Comparison of ENCODE assay signal across 9 mouse cellular contexts in the genomic region with DNA sequence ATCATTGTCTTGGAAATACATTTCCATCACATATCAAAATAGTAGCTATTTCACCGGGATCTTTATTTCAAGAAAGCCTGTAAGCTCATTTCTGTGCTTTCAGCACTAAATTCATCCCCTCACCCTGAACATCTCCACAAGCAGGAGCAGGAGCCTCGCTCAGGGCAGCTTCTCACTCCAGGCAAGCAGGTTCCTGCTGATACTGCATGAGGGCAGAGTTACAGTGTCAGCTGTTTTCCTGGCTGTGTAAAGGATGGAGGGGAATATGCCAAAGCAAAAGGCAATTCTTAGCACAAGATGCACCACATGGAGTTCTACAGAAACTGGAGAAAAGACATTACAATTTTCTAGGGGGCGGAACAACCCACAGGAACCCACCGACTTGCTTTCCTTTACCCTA.
"Had no signal": no experiment of that assay in that cellular context is flagged by ENCODE, and none has a peak within 500 bp of the region (broad histone marks: within the 10 kb centered on the region; RNA-seq: fewer than 3 reads in every experiment).

No protein-coding gene starts in this region.

- ATAC-seq: liver, postnatal 0 days had no signal

- DNase-seq: kidney, postnatal 14 days; kidney, postnatal 4 days; left cerebral cortex, postnatal 4 days; liver, postnatal 0 days; lung, postnatal 10 days; lung, postnatal 36 days; midbrain, embryonic 14.5 days; right cerebral cortex, postnatal 4 days; thymus, postnatal 4 days had no signal
